Mouse (Mus musculus): ENCODE data around the gene Pld1. TPM values are rescaled to one million over a fixed set of nuclear protein-coding genes. Genes with fewer than 3 reads are reported as not detected.

Gene Pld1
- polyA plus RNA-seq, 1 experiment from 2014 or later: 5.2 TPM

GRCm38 (mm10) chr3:28113881-28114280 is 175.4 kb downstream of the Pld1 start:
- Histone ChIP-seq H3K9me3 (ENCODE audit: control insufficient read depth, low read length) (no peaks in the 10 kb centered on the region), H3K4me2 (no peak overlapping the region), H3K36me3 (ENCODE audit: control insufficient read depth, insufficient read depth, low read length) (no peaks in the 10 kb centered on the region), H3K9ac (ENCODE audit: low read length) (no peak overlapping the region), H3K27ac (ENCODE audit: low read depth, low read length) (no peak overlapping the region), H3K4me1 (ENCODE audit: control insufficient read depth, insufficient read depth, low read length) (no peaks in the 10 kb centered on the region), H3K4me3 (ENCODE audit: low read depth, low read length) (no peak overlapping the region), H3K27me3 (ENCODE audit: control insufficient read depth, insufficient read depth, low read length) (no peaks in the 10 kb centered on the region)
- ATAC-seq (ENCODE audit: low FRiP score): no peak
- no peak for DNase-seq (ENCODE audit: low spot score, missing footprints)
- WGBS: 94% methylated on average over 2 of the region's 2 CpGs

- DNase-seq (ENCODE audit: low spot score, missing footprints) (no peak), ATAC-seq (ENCODE audit: low FRiP score) (no peak)
- no peak overlapping the region for H3K4me2 ChIP-seq
- no peaks in the 10 kb centered on the region for H3K36me3 ChIP-seq (ENCODE audit: control insufficient read depth, insufficient read depth, low read length)
- H3K27me3 ChIP-seq (ENCODE audit: control insufficient read depth, insufficient read depth, low read length): no peaks in the 10 kb centered on the region
- H3K4me3 ChIP-seq (ENCODE audit: low read depth, low read length): no peak overlapping the region
- no peak overlapping the region for H3K9ac ChIP-seq (ENCODE audit: low read length)
- H3K27ac ChIP-seq (ENCODE audit: low read depth, low read length): no peak overlapping the region
- WGBS: 80% methylated on average over 5 of the region's 5 CpGs
- no peaks in the 10 kb centered on the region for H3K4me1 ChIP-seq (ENCODE audit: control insufficient read depth, insufficient read depth, low read length)
- no peaks in the 10 kb centered on the region for H3K9me3 ChIP-seq (ENCODE audit: control insufficient read depth, low read length)
Measured at GRCm38 (mm10) chr3:28141716-28142115, 203.2 kb downstream of the Pld1 start.

GRCm38 (mm10) chr3:28142121-28142520 is 203.6 kb downstream of the Pld1 start:
- Histone ChIP-seq H3K9ac (ENCODE audit: low read length) (no peak overlapping the region), H3K4me3 (ENCODE audit: low read depth, low read length) (no peak overlapping the region), H3K4me1 (ENCODE audit: control insufficient read depth, insufficient read depth, low read length) (no peaks in the 10 kb centered on the region), H3K36me3 (ENCODE audit: control insufficient read depth, insufficient read depth, low read length) (no peaks in the 10 kb centered on the region), H3K27ac (ENCODE audit: low read depth, low read length) (no peak overlapping the region), H3K9me3 (ENCODE audit: control insufficient read depth, low read length) (no peaks in the 10 kb centered on the region), H3K4me2 (no peak overlapping the region), H3K27me3 (ENCODE audit: control insufficient read depth, insufficient read depth, low read length) (no peaks in the 10 kb centered on the region)
- 82% methylated on average over 2 of the region's 2 CpGs for WGBS
- peak; percentile 23 for DNase-seq (ENCODE audit: low spot score, missing footprints)
- no peak for ATAC-seq (ENCODE audit: low FRiP score)

GRCm38 (mm10) chr3:28144676-28145075 is 206.2 kb downstream of the Pld1 start:
- Histone ChIP-seq H3K4me2 (no peak overlapping the region), H3K9me3 (ENCODE audit: control insufficient read depth, low read length) (no peaks in the 10 kb centered on the region), H3K27ac (ENCODE audit: low read depth, low read length) (no peak overlapping the region), H3K4me3 (ENCODE audit: low read depth, low read length) (no peak overlapping the region), H3K9ac (ENCODE audit: low read length) (no peak overlapping the region), H3K36me3 (ENCODE audit: control insufficient read depth, insufficient read depth, low read length) (no peaks in the 10 kb centered on the region), H3K27me3 (ENCODE audit: control insufficient read depth, insufficient read depth, low read length) (no peaks in the 10 kb centered on the region), H3K4me1 (ENCODE audit: control insufficient read depth, insufficient read depth, low read length) (no peaks in the 10 kb centered on the region)
- no peak for DNase-seq (ENCODE audit: low spot score, missing footprints)
- no peak for ATAC-seq (ENCODE audit: low FRiP score)

GRCm38 (mm10) chr3:28145461-28145860 is 207.0 kb downstream of the Pld1 start:
- no peaks in the 10 kb centered on the region for H3K4me1 ChIP-seq (ENCODE audit: control insufficient read depth, insufficient read depth, low read length)
- no peak overlapping the region for H3K27ac ChIP-seq (ENCODE audit: low read depth, low read length)
- no peak overlapping the region for H3K4me3 ChIP-seq (ENCODE audit: low read depth, low read length)
- DNase-seq (ENCODE audit: low spot score, missing footprints): peak; percentile 64
- H3K9me3 ChIP-seq (ENCODE audit: control insufficient read depth, low read length): no peaks in the 10 kb centered on the region
- H3K4me2 ChIP-seq: no peak overlapping the region
- H3K9ac ChIP-seq (ENCODE audit: low read length): no peak overlapping the region
- no peaks in the 10 kb centered on the region for H3K27me3 ChIP-seq (ENCODE audit: control insufficient read depth, insufficient read depth, low read length)
- WGBS: 92% methylated on average over 3 of the region's 3 CpGs
- no peaks in the 10 kb centered on the region for H3K36me3 ChIP-seq (ENCODE audit: control insufficient read depth, insufficient read depth, low read length)
- ATAC-seq (ENCODE audit: low FRiP score): no peak

- no peaks in the 10 kb centered on the region for H3K4me1 ChIP-seq (ENCODE audit: control insufficient read depth, insufficient read depth, low read length)
- H3K9me3 ChIP-seq (ENCODE audit: control insufficient read depth, low read length): no peaks in the 10 kb centered on the region
- ATAC-seq (ENCODE audit: low FRiP score) (no peak), DNase-seq (ENCODE audit: low spot score, missing footprints) (peak; percentile 28)
- no peak overlapping the region for H3K9ac ChIP-seq (ENCODE audit: low read length)
- no peaks in the 10 kb centered on the region for H3K36me3 ChIP-seq (ENCODE audit: control insufficient read depth, insufficient read depth, low read length)
- 86% methylated on average over 2 of the region's 2 CpGs for WGBS
- H3K4me2 ChIP-seq: no peak overlapping the region
- H3K27ac ChIP-seq (ENCODE audit: low read depth, low read length): no peak overlapping the region
- no peak overlapping the region for H3K4me3 ChIP-seq (ENCODE audit: low read depth, low read length)
- H3K27me3 ChIP-seq (ENCODE audit: control insufficient read depth, insufficient read depth, low read length): no peaks in the 10 kb centered on the region
Measured at GRCm38 (mm10) chr3:28149656-28150256, 211.3 kb downstream of the Pld1 start.

- H3K27ac ChIP-seq (ENCODE audit: low read depth, low read length): no peak overlapping the region
- DNase-seq (ENCODE audit: low spot score, missing footprints) (no peak), ATAC-seq (ENCODE audit: low FRiP score) (no peak)
- no peak overlapping the region for H3K9ac ChIP-seq (ENCODE audit: low read length)
- no peaks in the 10 kb centered on the region for H3K36me3 ChIP-seq (ENCODE audit: control insufficient read depth, insufficient read depth, low read length)
- H3K4me2 ChIP-seq: no peak overlapping the region
- no peak overlapping the region for H3K4me3 ChIP-seq (ENCODE audit: low read depth, low read length)
- H3K27me3 ChIP-seq (ENCODE audit: control insufficient read depth, insufficient read depth, low read length): no peaks in the 10 kb centered on the region
- no peaks in the 10 kb centered on the region for H3K4me1 ChIP-seq (ENCODE audit: control insufficient read depth, insufficient read depth, low read length)
- no peaks in the 10 kb centered on the region for H3K9me3 ChIP-seq (ENCODE audit: control insufficient read depth, low read length)
- WGBS: 82% methylated on average over 2 of the region's 2 CpGs
Measured at GRCm38 (mm10) chr3:28158006-28158405, 219.5 kb downstream of the Pld1 start.

- WGBS: 86% methylated on average over 3 of the region's 3 CpGs
Measured at GRCm38 (mm10) chr3:28158916-28159315, 220.4 kb downstream of the Pld1 start.

GRCm38 (mm10) chr3:28162346-28162745 is 223.9 kb downstream of the Pld1 start:
- no peak for ATAC-seq (ENCODE audit: low FRiP score)
- no peak for DNase-seq (ENCODE audit: low spot score, missing footprints)
- Histone ChIP-seq H3K4me1 (ENCODE audit: control insufficient read depth, insufficient read depth, low read length) (no peaks in the 10 kb centered on the region), H3K9me3 (ENCODE audit: control insufficient read depth, low read length) (no peaks in the 10 kb centered on the region), H3K27me3 (ENCODE audit: control insufficient read depth, insufficient read depth, low read length) (no peaks in the 10 kb centered on the region), H3K36me3 (ENCODE audit: control insufficient read depth, insufficient read depth, low read length) (no peaks in the 10 kb centered on the region), H3K27ac (ENCODE audit: low read depth, low read length) (no peak overlapping the region), H3K9ac (ENCODE audit: low read length) (no peak overlapping the region), H3K4me3 (ENCODE audit: low read depth, low read length) (no peak overlapping the region), H3K4me2 (no peak overlapping the region)
- WGBS: 90% methylated on average over 4 of the region's 4 CpGs

More at GRCm38 (mm10) chr3:28158916-28159315, 220.4 kb downstream of the Pld1 start:
- Histone ChIP-seq H3K9me3 (ENCODE audit: control insufficient read depth, low read length) (no peaks in the 10 kb centered on the region), H3K36me3 (ENCODE audit: control insufficient read depth, insufficient read depth, low read length) (no peaks in the 10 kb centered on the region), H3K27me3 (ENCODE audit: control insufficient read depth, insufficient read depth, low read length) (no peaks in the 10 kb centered on the region), H3K4me2 (no peak overlapping the region), H3K27ac (ENCODE audit: low read depth, low read length) (no peak overlapping the region), H3K9ac (ENCODE audit: low read length) (no peak overlapping the region), H3K4me3 (ENCODE audit: low read depth, low read length) (no peak overlapping the region), H3K4me1 (ENCODE audit: control insufficient read depth, insufficient read depth, low read length) (no peaks in the 10 kb centered on the region)
- ATAC-seq (ENCODE audit: low FRiP score) (no peak), DNase-seq (ENCODE audit: low spot score, missing footprints) (no peak)

All from midbrain, embryonic 11.5 days (tissue).